8 mouse cellular contexts compared by ENCODE assay signal in the genomic region with DNA sequence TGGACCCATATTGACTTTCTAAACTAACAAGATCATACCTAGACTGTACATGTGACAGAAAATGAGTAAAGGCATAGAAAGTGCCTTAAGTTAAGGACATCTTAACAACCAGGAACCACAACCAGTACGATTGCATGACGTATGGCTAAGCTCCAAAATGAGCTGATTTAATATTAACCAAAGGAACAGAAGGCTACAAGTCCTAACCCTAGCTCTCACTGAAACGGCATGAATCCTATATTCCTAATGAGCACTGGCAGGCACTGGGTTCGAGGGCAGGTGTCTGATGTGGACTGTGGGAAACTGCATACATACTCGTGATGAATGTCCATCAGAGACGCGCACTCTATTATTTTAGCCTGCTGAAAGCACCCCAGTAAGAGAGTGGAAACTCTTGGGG. TPM values are rescaled to one million over a fixed set of nuclear protein-coding genes. Genes with fewer than 3 reads are reported as not detected.
DNase-seq lines count a peak whose midpoint lies in the region; ATAC-seq lines count a peak whose summit lies in the region.

No protein-coding gene starts in this region.

- H3K36me3 ChIP-seq in intestine, embryonic 15.5 days = no peaks in the 10 kb centered on the region
- H3K36me3 ChIP-seq in midbrain, embryonic 15.5 days (replicated peaks) = no peaks in the 10 kb centered on the region

- WGBS in intestine, embryonic 15.5 days = 27% methylated on average over 7 of the region's 7 CpGs
- WGBS in midbrain, embryonic 15.5 days = 33% methylated on average over 7 of the region's 7 CpGs

- peak; percentile 31 for DNase-seq in kidney, adult 18-20 months
- no peak for DNase-seq in kidney, postnatal 10 days
- DNase-seq in c-Kit-positive CD71-positive TER-119-positive erythroid progenitor cells, embryonic 14.5 days (ENCODE audit: low spot score) = peak; percentile 37
- no peak for DNase-seq in urinary bladder, postnatal 36 days (ENCODE audit: low spot score in 2 of 2)
- DNase-seq in cerebellum, postnatal 25 days = no peak
- no peak for DNase-seq in cerebellum, adult 11 months

- no peaks in the 10 kb centered on the region for H3K9me3 ChIP-seq in intestine, embryonic 15.5 days
- H3K9me3 ChIP-seq in midbrain, embryonic 15.5 days = no peaks in the 10 kb centered on the region

- no peaks in the 10 kb centered on the region for H3K27me3 ChIP-seq in intestine, embryonic 15.5 days (replicated peaks)
- no peaks in the 10 kb centered on the region for H3K27me3 ChIP-seq in midbrain, embryonic 15.5 days (replicated peaks)

- H3K4me2 ChIP-seq in intestine, embryonic 15.5 days (replicated peaks) = peak overlapping the region; percentile 83
- peak overlapping the region; percentile 89 for H3K4me2 ChIP-seq in midbrain, embryonic 15.5 days

- no peak overlapping the region; the same call in 1 of the 2 replicates for H3K27ac ChIP-seq in intestine, embryonic 15.5 days
- no peak overlapping the region for H3K27ac ChIP-seq in midbrain, embryonic 15.5 days

- H3K4me3 ChIP-seq in intestine, embryonic 15.5 days (replicated peaks) = peak overlapping the region; percentile 98
- H3K4me3 ChIP-seq in midbrain, embryonic 15.5 days = peak overlapping the region; percentile 65

- ATAC-seq in intestine, embryonic 15.5 days = no peak
- no peak for ATAC-seq in midbrain, embryonic 15.5 days (replicated peaks)

- peak overlapping the region; percentile 99 for H3K9ac ChIP-seq in intestine, embryonic 15.5 days
- H3K9ac ChIP-seq in midbrain, embryonic 15.5 days = peak overlapping the region; percentile 78

- peaks cover 12% of the 10 kb centered on the region for H3K4me1 ChIP-seq in intestine, embryonic 15.5 days (replicated peaks)
- H3K4me1 ChIP-seq in midbrain, embryonic 15.5 days = peaks cover 27% of the 10 kb centered on the region

RNA-seq across cellular contexts. Expression of a gene that starts 5.9 kb away (rescaled TPM):
- polyA plus RNA-seq in intestine, embryonic 15.5 days (2015; fragmentation: Nextera tagmentation; extraction: Ambion mirVana) = 83.6 and 105 TPM in 2 replicates
- polyA plus RNA-seq in midbrain, embryonic 15.5 days (2015; fragmentation: Nextera tagmentation; extraction: Ambion mirVana) = 99.5 and 107 TPM in 2 replicates

Comparison
In these comparisons a context has a peak if more than half of its experiments do, and no peak if none do; other contexts are left out.
1. DNase-seq: peak in kidney, adult 18-20 months (single experiment) and c-Kit-positive CD71-positive TER-119-positive erythroid progenitor cells, embryonic 14.5 days (single experiment); none in kidney, postnatal 10 days (single experiment), urinary bladder, postnatal 36 days (0 of 2), cerebellum, postnatal 25 days (0 of 2) and cerebellum, adult 11 months (single experiment).